Mouse (Mus musculus) gastrocnemius, adult 2 months (tissue): Measurements from ENCODE around the gene 1700001P01Rik. TPM values are rescaled to one million over a fixed set of nuclear protein-coding genes. Genes with fewer than 3 reads are reported as not detected.

Experiments
- DNase-seq: peaks from one replicate; pipeline ENCODE4 v3.0.0; 2022
- H3K27ac ChIP-seq: fragments of 200-600 bp; 2 replicates; pipeline ENCODE4 v1.8.1; 2022; ENCODE audit warnings: mild to moderate bottlenecking
- H3K4me3 ChIP-seq: fragments of 200-600 bp; 2 replicates; pipeline ENCODE4 v1.8.1; 2022; ENCODE audit warnings: mild to moderate bottlenecking, moderate library complexity
- CTCF ChIP-seq: fragments of 200-600 bp; IDR thresholded peaks from 2 replicates; pipeline ENCODE4 v1.8.1; 2022; ENCODE audit warnings: antibody characterized with exemption, mild to moderate bottlenecking, moderate library complexity
- intact Hi-C: fragments of 180-260 bp; cut with DNase I; formaldehyde crosslinking; loops from one replicate; pipeline ENCODE4 v1.15.1; 2025
- long read RNA-seq, 2 experiments: library from polyadenylated mRNA; stranded (forward); transcript quantifications; one replicate each; pipeline ENCODE4 v2.0.0; 2021
- total RNA-seq, 2 experiments: library from RNA; stranded (reverse); gene quantifications; 2 replicates each; pipeline ENCODE4 v1.2.3; 2021

1700001P01Rik gene
- total RNA-seq = under 1 TPM; 0.39 to 0.56 TPM
- long read RNA-seq, experiment 1 = 0 reads
- long read RNA-seq, experiment 2 = 0 reads

DNA sequence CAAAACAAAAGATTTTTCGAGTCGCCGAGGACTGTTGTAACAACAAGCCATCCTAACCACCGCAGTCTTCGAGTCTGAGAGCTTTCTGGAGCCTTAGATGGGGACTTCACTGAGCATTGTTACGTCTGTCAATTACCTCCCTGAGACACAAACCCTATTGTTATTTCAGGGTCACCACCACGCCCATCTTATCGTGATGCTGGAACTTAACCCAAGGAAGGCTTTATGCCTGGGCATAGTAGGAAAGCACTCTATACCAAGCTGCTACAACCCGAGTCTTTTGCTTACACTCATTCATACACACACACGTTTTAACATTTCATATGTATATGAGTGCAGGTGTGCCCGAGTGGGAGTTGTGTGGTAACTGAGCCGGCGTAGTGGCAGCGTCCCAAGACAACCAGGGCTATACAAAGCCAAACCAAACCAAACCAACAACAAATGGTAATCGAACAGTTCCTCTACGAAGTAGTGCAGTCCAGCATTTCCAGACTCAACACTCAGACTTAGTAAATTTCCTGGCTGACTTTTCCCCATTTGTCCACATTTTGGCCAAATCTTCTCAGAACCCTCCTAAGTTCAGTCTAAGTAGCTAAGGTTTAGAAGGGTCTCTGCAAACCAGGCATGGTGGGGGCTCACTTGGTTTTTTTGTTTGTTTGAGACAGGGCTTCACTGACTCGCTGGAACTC is at the start of gene 1700001P01Rik:
Gene 1700001P01Rik (minus strand): TSS at position 111 of the 689 bp plus-strand sequence.
- DNase-seq = no peak
- Histone ChIP-seq H3K4me3 (no peak within 1 kb of the TSS), H3K27ac (no peak within 1 kb of the TSS)
- intact Hi-C loops = no loop called here
- no peak for TF ChIP-seq CTCF

DNA sequence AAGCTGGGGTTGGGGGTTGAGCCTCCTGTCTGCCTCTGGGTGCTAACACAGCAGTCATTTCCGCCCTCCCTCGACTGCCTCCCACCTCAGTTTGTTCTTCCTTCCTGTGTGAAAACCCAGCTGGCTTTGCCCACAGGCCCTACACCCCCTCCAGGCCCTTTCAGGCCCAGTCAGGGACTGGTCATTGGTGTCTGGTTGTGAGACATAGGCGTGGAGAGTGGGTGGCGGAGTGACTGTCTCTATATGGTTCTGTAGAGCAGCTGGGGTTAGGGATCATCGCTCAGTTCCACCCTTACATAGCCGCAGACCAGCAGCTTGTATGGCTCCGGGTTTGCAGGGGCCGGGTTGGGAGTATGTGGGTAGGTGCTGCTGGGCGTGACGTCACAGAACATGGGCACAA is 49.6 kb upstream of the 1700001P01Rik start:
- TF ChIP-seq CTCF = no peak
- intact Hi-C loops = no loop called here
- H3K4me3 ChIP-seq = no peak overlapping the region
- DNase-seq = no peak
- peak overlapping the region; percentile 32 for H3K27ac ChIP-seq

GRCm38 (mm10) chr11:97824895-97825294 is 49.2 kb upstream of the 1700001P01Rik start:
- no peak for TF ChIP-seq CTCF
- no peak overlapping the region for H3K4me3 ChIP-seq
- no peak for DNase-seq
- H3K27ac ChIP-seq = peak overlapping the region; percentile 32
- intact Hi-C loops = no loop called here

DNA sequence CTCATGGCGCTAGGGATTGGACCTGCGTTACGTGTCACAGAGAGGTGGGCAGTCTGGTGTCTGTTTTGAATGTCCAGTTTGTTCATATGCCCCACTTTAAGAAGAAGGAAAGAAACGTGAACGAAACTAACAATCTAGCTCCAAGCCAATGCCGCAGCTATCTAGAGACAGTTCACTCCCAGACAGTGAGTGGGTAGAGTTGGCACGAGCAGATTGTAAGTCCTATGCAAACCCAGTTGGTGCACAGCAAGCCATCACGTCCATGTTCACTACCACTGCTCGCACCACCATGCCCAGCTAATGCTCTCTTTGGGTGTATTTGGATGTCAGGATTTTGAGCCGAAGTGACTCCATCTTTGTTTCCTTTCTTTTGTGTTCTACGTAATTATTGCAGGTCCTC is 48.5 kb upstream of the 1700001P01Rik start:
- intact Hi-C loops = no loop called here
- no peak for TF ChIP-seq CTCF
- no peak overlapping the region for H3K4me3 ChIP-seq
- no peak for DNase-seq
- peak overlapping the region; percentile 32; the same call in 1 of the 2 replicates for H3K27ac ChIP-seq

DNA sequence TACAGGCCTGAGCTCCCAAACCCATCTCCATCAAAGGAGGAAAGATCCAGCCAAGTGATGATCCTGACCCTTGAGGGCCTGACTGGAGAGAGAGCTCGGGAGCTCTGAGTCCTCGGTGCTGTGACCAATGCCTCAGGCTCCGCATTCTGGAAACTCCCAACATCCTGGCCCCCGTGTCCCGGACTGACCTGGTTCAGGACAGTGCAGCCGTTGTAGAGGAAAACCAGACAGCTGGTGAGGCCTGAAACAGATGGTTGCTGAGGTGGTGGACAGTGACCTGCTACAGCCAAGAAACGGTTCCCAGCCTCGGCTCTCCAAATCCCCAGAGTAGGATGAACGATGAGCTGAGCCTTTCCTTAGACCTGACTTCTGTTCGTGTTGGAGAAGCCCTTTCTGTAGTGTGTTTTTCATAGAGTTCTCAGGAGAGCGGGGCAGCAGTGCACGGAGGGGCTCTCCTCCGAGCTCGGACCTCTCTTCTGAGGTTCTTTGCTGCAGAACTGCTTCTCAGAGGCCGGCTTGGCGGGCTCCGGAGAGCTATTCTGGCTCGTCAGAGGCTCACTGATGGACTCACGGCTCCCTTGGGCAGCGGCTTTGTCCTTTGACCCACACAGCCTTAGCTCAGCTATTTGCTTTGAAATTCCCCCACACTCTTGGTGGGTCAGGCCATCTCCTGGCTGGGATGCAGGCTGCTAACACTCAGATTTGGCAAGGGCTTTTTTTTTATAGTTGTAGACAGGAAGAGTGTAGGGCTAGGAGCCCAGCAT is 47.3 kb upstream of the 1700001P01Rik start:
- intact Hi-C loops = no loop called here
- peak overlapping the region; percentile 48 for H3K4me3 ChIP-seq
- no peak for TF ChIP-seq CTCF
- peak overlapping the region; percentile 78 for H3K27ac ChIP-seq
- peak; percentile 73 for DNase-seq

- TF ChIP-seq CTCF = no peak
- Histone ChIP-seq H3K27ac (peak overlapping the region; percentile 80), H3K4me3 (no peak overlapping the region)
- intact Hi-C loops = no loop called here
- peak; percentile 27 for DNase-seq
These were observed 45.8 kb upstream of the 1700001P01Rik start for GRCm38 (mm10) chr11:97821401-97822064.

DNA sequence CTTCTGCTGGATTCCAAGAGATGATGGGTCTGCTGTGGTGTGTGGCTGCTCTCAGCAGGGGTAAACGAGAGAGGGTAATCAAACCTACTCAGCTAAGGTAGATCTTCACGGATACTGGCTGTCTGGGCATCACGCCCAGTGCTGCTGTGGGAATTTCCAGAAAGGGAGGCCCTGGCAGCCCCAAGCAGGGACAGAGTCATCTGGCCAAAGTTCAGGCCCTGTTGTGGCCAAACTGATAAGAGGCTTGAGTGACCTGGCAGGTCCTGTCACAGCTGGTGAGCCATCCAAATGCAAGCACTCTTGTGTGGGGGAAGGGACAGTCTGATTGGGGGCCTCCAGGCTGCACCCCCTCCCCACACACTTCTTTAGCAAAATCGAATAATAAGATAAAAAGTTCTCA is 45.1 kb upstream of the 1700001P01Rik start:
- no peak for TF ChIP-seq CTCF
- Histone ChIP-seq H3K4me3 (no peak overlapping the region), H3K27ac (peak overlapping the region; percentile 80)
- intact Hi-C loops = no loop called here
- peak; percentile 87 for DNase-seq

GRCm38 (mm10) chr11:97819923-97820322 is 44.2 kb upstream of the 1700001P01Rik start:
- DNase-seq = peak; percentile 46
- H3K4me3 ChIP-seq = 0 out of 2 replicates have a peak overlapping the region, but pooled peaks have one; percentile 11
- intact Hi-C loops = no loop called here
- peak overlapping the region; percentile 80 for H3K27ac ChIP-seq
- TF ChIP-seq CTCF = no peak

DNA sequence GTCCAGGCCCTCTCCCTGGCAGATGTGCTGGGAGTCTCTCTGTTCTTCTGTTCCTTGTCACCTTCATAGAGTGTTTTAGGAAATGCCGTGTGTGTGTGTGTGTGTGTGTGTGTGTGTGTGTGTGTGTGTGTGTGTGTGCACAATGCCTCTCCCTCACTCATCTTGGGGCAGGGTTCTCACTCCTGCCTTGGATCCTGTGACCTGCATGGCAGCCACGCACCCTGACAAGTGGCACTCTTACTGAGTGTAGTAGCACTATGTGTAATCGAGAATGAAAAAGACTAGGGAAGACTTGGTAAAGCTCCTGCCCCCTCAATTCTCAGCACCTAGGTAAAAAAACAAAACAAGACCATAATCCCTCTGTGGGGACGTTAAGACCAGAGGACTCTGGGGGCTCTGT is 43.4 kb upstream of the 1700001P01Rik start:
- no peak for TF ChIP-seq CTCF
- intact Hi-C loops = no loop called here
- no peak overlapping the region for H3K4me3 ChIP-seq
- peak overlapping the region; percentile 80 for H3K27ac ChIP-seq
- DNase-seq = no peak

- DNase-seq = peak; percentile 56
- no peak for TF ChIP-seq CTCF
- Histone ChIP-seq H3K4me3 (no peak overlapping the region), H3K27ac (peak overlapping the region; percentile 70)
- intact Hi-C loops = no loop called here
These were observed 42.9 kb upstream of the 1700001P01Rik start for GRCm38 (mm10) chr11:97818571-97818970.

GRCm38 (mm10) chr11:97818003-97818402 is 42.3 kb upstream of the 1700001P01Rik start:
- H3K4me3 ChIP-seq = peak overlapping the region; percentile 15; the same call in 1 of the 2 replicates
- peak; percentile 16 for DNase-seq
- intact Hi-C loops = no loop called here

DNA sequence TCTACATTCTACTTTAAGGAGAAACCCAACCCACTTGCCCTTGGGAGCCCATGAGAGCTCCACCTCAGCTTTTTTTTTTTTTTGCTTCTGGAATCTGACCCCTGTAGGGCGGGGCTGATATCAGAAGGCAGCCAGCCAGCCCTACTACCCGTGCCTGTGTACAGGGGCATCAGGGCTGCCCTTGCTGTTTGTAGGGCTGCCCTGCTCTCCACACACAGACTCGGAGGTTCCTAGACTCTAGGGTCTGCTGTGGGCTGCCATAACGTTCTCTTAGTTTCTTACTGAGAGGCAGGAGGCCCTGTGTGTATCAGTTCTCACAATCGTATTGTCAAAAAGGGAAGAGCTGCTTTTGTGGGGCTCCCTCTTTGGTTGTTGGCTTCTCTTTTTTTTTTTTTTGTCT is 41.7 kb upstream of the 1700001P01Rik start:
- DNase-seq = peak; percentile 46
- intact Hi-C loops = no loop called here
- Histone ChIP-seq H3K4me3 (peak overlapping the region; percentile 11; the same call in 1 of the 2 replicates), H3K27ac (peak overlapping the region; percentile 70)
- TF ChIP-seq CTCF = no peak

More at GRCm38 (mm10) chr11:97818003-97818402, 42.3 kb upstream of the 1700001P01Rik start:
- H3K27ac ChIP-seq = peak overlapping the region; percentile 70
- TF ChIP-seq CTCF = no peak
